Mouse (Mus musculus) hindbrain, postnatal 0 days (tissue): ENCODE data around the gene Gm13290. TPM values are rescaled to one million over a fixed set of nuclear protein-coding genes. Genes with fewer than 3 reads are reported as not detected.
A peak's percentile ranks its signal among the peaks of the same experiment; 100 is the strongest.

ENCODE experiments used
- ATAC-seq: fragments of 200-750 bp; cut with Nextera tagmentation; 2 replicates; pipeline ENCODE4 v1.8.0; 2017; ENCODE audit warnings: mild to moderate bottlenecking, moderate TSS enrichment, moderate library complexity
- DNase-seq: peaks from one replicate; pipeline ENCODE4 v3.0.0-alpha.2; 2015; ENCODE audit warnings: low spot score
- H3K27ac ChIP-seq: fragments of 300-500 bp; sonication (generic); 2 replicates; pipeline ENCODE4 v1.5.1; 2014; ENCODE audit warnings: mild to moderate bottlenecking
- H3K27me3 ChIP-seq: fragments of 300-500 bp; sonication (generic); 2 replicates; pipeline ENCODE4 v1.6.1; 2014; ENCODE audit warnings: low read length, mixed read lengths; ENCODE audit not compliant: insufficient read depth
- H3K36me3 ChIP-seq: fragments of 300-500 bp; sonication (generic); 2 replicates; pipeline ENCODE4 v1.6.1; 2014; ENCODE audit warnings: low read length, mixed read lengths; ENCODE audit not compliant: insufficient read depth
- H3K4me1 ChIP-seq: fragments of 300-500 bp; sonication (generic); 2 replicates; pipeline ENCODE4 v1.6.1; 2014; ENCODE audit warnings: antibody characterized with exemption, low read length, mixed read lengths; ENCODE audit not compliant: insufficient read depth
- H3K4me2 ChIP-seq: fragments of 300-500 bp; sonication (generic); 2 replicates; pipeline ENCODE4 v1.6.1; 2014; ENCODE audit warnings: low read depth, mild to moderate bottlenecking, low read length, moderate library complexity, mixed read lengths
- H3K4me3 ChIP-seq: fragments of 300-500 bp; sonication (generic); 2 replicates; pipeline ENCODE4 v1.5.1; 2014; ENCODE audit warnings: low read length
- H3K9ac ChIP-seq: fragments of 300-500 bp; sonication (generic); replicated peaks from 2 replicates; pipeline ENCODE4 v1.6.1; 2014; ENCODE audit warnings: mild to moderate bottlenecking, low read length, moderate library complexity, mixed read lengths
- H3K9me3 ChIP-seq: fragments of 300-500 bp; sonication (generic); 2 replicates; pipeline ENCODE4 v1.6.1; 2016; ENCODE audit warnings: low read length, mixed read lengths
- CTCF ChIP-seq: IDR thresholded peaks from 2 replicates; pipeline ENCODE4 v1.5.1; 2016; ENCODE audit warnings: antibody characterized with exemption, control low read depth, low read depth
- WGBS: fragments of 180-500 bp; shearing (Covaris S2); extraction: QIAGEN DNeasy Blood & Tissue Kit; methylation state at CpG from one replicate; pipeline ENCODE4 v1.1.7; 2014; 5-methylcytosine and 5-hydroxymethylcytosine counted together
- polyA plus RNA-seq: library from polyadenylated mRNA; unstranded; fragments of >200 nt; fragmentation: Nextera tagmentation; extraction: Ambion mirVana; gene quantifications from 2 replicates; pipeline ENCODE4 v1.2.1, GENCODE M21; 2015
- total RNA-seq: library from RNA; depleted of rRNA; stranded (reverse); fragments of >200 nt; gene quantifications from 2 replicates; pipeline ENCODE4 v1.2.3, GENCODE M21; 2014; rRNA removed

Gm13290 gene
- total and polyA plus RNA-seq, 2 experiments from 2014 or later, result not detected

DNA sequence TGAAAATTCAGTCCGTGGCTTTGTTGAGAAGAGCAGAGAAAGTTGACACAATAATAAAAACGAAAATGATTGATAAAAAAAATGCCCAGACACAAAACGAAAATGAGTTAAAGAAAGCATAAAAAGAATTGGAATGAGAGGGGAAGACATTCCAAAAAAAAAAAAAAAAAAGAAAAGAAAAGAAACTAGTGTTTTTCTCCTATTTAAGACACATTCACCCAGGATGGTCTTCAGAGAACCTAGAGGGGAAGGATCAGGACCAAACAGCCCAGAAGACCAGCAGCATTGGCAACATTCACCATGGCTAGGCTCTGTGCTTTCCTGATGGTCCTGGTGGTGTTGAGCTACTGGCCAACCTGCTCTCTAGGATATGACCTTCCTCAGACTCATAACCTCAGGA is 42.3 kb downstream of the Gm13290 start, which contains the start of gene Ifna7:
TSS of gene Ifna7 (plus strand) at position 301 of the 400 bp plus-strand sequence.
- Histone ChIP-seq H3K27me3 (no peaks in the 10 kb centered on the region), H3K27ac (no peak within 1 kb of the TSS), H3K4me2 (no peak within 1 kb of the TSS), H3K4me3 (no peak within 1 kb of the TSS), H3K36me3 (no peaks in the 10 kb centered on the region), H3K9ac (no peak within 1 kb of the TSS), H3K4me1 (no peaks in the 10 kb centered on the region), H3K9me3 (no peaks in the 10 kb centered on the region)
- no peak for TF ChIP-seq CTCF
- DNase-seq (no peak), ATAC-seq (no peak)
- 67% methylated on average over 3 of the region's 3 CpGs for WGBS

GRCm38 (mm10) chr4:88819659-88820058 is 46.0 kb downstream of the Gm13290 start, which contains the start of gene Ifna11:
Ifna11 (plus strand) TSS chr4:88819959.
- Histone ChIP-seq H3K9me3 (no peaks in the 10 kb centered on the region), H3K36me3 (no peaks in the 10 kb centered on the region), H3K9ac (no peak within 1 kb of the TSS), H3K4me1 (no peaks in the 10 kb centered on the region), H3K27me3 (no peaks in the 10 kb centered on the region), H3K4me2 (no peak within 1 kb of the TSS), H3K27ac (no peak within 1 kb of the TSS), H3K4me3 (no peak within 1 kb of the TSS)
- no peak for TF ChIP-seq CTCF
- 89% methylated on average over 1 of the region's 1 CpGs for WGBS
- no peak for ATAC-seq
- DNase-seq, result no peak

DNA sequence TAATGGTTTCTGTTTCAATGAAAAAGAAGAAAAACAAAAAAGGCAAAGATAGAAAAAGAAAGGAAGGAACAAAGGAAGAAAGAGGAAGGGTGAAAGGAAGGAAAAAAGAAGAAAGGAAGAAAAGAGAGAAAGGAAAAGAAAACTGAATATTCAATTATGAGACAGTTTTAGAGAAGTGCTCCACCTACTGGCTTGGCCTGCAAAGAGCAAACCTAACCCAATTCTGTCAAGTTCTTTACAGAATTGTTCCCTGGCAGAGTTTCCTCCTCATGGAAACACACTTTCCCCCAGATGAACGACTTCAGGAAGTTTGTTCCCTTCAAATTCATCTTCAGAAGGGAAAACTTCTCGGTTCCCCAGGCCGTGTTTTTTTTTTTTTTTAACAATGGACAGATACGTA is 49.4 kb downstream of the Gm13290 start:
- TF ChIP-seq CTCF, result peak; percentile 67
- H3K4me2 ChIP-seq, result no peak overlapping the region
- DNase-seq (peak; percentile 53), ATAC-seq (no peak)
- H3K9ac ChIP-seq, result no peak overlapping the region
- no peak overlapping the region for H3K27ac ChIP-seq
- no peaks in the 10 kb centered on the region for H3K9me3 ChIP-seq
- no peaks in the 10 kb centered on the region for H3K27me3 ChIP-seq
- H3K4me1 ChIP-seq, result no peaks in the 10 kb centered on the region
- 21% methylated on average over 4 of the region's 4 CpGs for WGBS
- H3K36me3 ChIP-seq, result no peaks in the 10 kb centered on the region
- no peak overlapping the region for H3K4me3 ChIP-seq

Other genes with a start within 250 kb of the Gm13290 start
Only the 30 nearest of the 31 such genes appear.
- gene Ifna14, start 202.0 kb upstream of the Gm13290 start, total RNA-seq, result not detected in 2 replicates
- not detected in 2 replicates for gene Ifna14, start 202.0 kb upstream of the Gm13290 start, polyA plus RNA-seq
- not detected in 2 replicates for gene Ifna9, start 181.4 kb upstream of the Gm13290 start, total RNA-seq
- gene Ifna9, start 181.4 kb upstream of the Gm13290 start, polyA plus RNA-seq, result not detected in 2 replicates
- not detected in 2 replicates for gene Ifna12, start 170.5 kb upstream of the Gm13290 start, total RNA-seq
- not detected in 2 replicates for gene Ifna12, start 170.5 kb upstream of the Gm13290 start, polyA plus RNA-seq
- not detected in 2 replicates for gene C87499, start 139.4 kb upstream of the Gm13290 start, total RNA-seq
- not detected in 2 replicates for gene C87499, start 139.4 kb upstream of the Gm13290 start, polyA plus RNA-seq
- not detected in 2 replicates for gene Ifna13, start 129.4 kb upstream of the Gm13290 start, total RNA-seq
- not detected in 2 replicates for gene Ifna13, start 129.4 kb upstream of the Gm13290 start, polyA plus RNA-seq
- gene Ifna16, start 96.9 kb upstream of the Gm13290 start, total RNA-seq, result not detected in 2 replicates
- gene Ifna16, start 96.9 kb upstream of the Gm13290 start, polyA plus RNA-seq, result not detected in 2 replicates
- gene Ifna2, start 89.9 kb upstream of the Gm13290 start, total RNA-seq, result not detected in 2 replicates
- not detected in 2 replicates for gene Ifna2, start 89.9 kb upstream of the Gm13290 start, polyA plus RNA-seq
- gene Ifnab, start 82.5 kb upstream of the Gm13290 start, total RNA-seq, result not detected in 2 replicates
- not detected in 2 replicates for gene Ifnab, start 82.5 kb upstream of the Gm13290 start, polyA plus RNA-seq
- 0.18 and 2.2 TPM in 2 replicates for gene Gm26566, start 52.0 kb upstream of the Gm13290 start, total RNA-seq
- gene Gm26566, start 52.0 kb upstream of the Gm13290 start, polyA plus RNA-seq, result 1.4 and 1.5 TPM in 2 replicates
- gene Klhl9, start 51.4 kb upstream of the Gm13290 start, total RNA-seq, result 140 TPM in 2 replicates
- gene Klhl9, start 51.4 kb upstream of the Gm13290 start, polyA plus RNA-seq, result 73.1 and 78.8 TPM in 2 replicates
- not detected in 2 replicates for gene Gm13271, start 19.0 kb upstream of the Gm13290 start, total RNA-seq
- not detected in 2 replicates for gene Gm13271, start 19.0 kb upstream of the Gm13290 start, polyA plus RNA-seq
- not detected in 2 replicates for gene Gm13283, start 13.7 kb upstream of the Gm13290 start, total RNA-seq
- not detected in 2 replicates for gene Gm13283, start 13.7 kb upstream of the Gm13290 start, polyA plus RNA-seq
- gene Gm13289, start 3.1 kb downstream of the Gm13290 start, total RNA-seq, result not detected in 2 replicates
- not detected in 2 replicates for gene Gm13289, start 3.1 kb downstream of the Gm13290 start, polyA plus RNA-seq
- gene Gm13272, start 6.0 kb downstream of the Gm13290 start, total RNA-seq, result not detected in 2 replicates
- gene Gm13272, start 6.0 kb downstream of the Gm13290 start, polyA plus RNA-seq, result not detected in 2 replicates
- gene Ifnz, start 8.3 kb downstream of the Gm13290 start, total RNA-seq, result not detected in 2 replicates
- not detected in 2 replicates for gene Ifnz, start 8.3 kb downstream of the Gm13290 start, polyA plus RNA-seq
- not detected in 2 replicates for gene Gm13276, start 11.9 kb downstream of the Gm13290 start, total RNA-seq
- not detected in 2 replicates for gene Gm13276, start 11.9 kb downstream of the Gm13290 start, polyA plus RNA-seq
- not detected in 2 replicates for gene Gm13277, start 14.8 kb downstream of the Gm13290 start, total RNA-seq
- gene Gm13277, start 14.8 kb downstream of the Gm13290 start, polyA plus RNA-seq, result not detected in 2 replicates
- not detected in 2 replicates for gene Gm13278, start 17.7 kb downstream of the Gm13290 start, total RNA-seq
- not detected in 2 replicates for gene Gm13278, start 17.7 kb downstream of the Gm13290 start, polyA plus RNA-seq
- not detected in 2 replicates for gene Gm13275, start 20.7 kb downstream of the Gm13290 start, total RNA-seq
- not detected in 2 replicates for gene Gm13275, start 20.7 kb downstream of the Gm13290 start, polyA plus RNA-seq
- not detected in 2 replicates for gene Gm13279, start 23.6 kb downstream of the Gm13290 start, total RNA-seq
- gene Gm13279, start 23.6 kb downstream of the Gm13290 start, polyA plus RNA-seq, result not detected in 2 replicates
- gene Gm13285, start 25.8 kb downstream of the Gm13290 start, total RNA-seq, result not detected in 2 replicates
- 0.14 TPM in 1 of 2 replicates, not detected in the other for gene Gm13285, start 25.8 kb downstream of the Gm13290 start, polyA plus RNA-seq
- not detected in 2 replicates for gene Gm13287, start 29.4 kb downstream of the Gm13290 start, total RNA-seq
- gene Gm13287, start 29.4 kb downstream of the Gm13290 start, polyA plus RNA-seq, result not detected in 2 replicates
- gene Gm13288, start 31.7 kb downstream of the Gm13290 start, total RNA-seq, result not detected in 2 replicates
- not detected in 2 replicates for gene Gm13288, start 31.7 kb downstream of the Gm13290 start, polyA plus RNA-seq
- not detected in 2 replicates for gene Ifna7, start 42.4 kb downstream of the Gm13290 start, total RNA-seq
- gene Ifna7, start 42.4 kb downstream of the Gm13290 start, polyA plus RNA-seq, result not detected in 2 replicates
- gene Ifna11, start 46.1 kb downstream of the Gm13290 start, total RNA-seq, result not detected in 2 replicates
- gene Ifna11, start 46.1 kb downstream of the Gm13290 start, polyA plus RNA-seq, result not detected in 2 replicates
- not detected in 2 replicates for gene Ifna6, start 53.6 kb downstream of the Gm13290 start, total RNA-seq
- not detected in 2 replicates for gene Ifna6, start 53.6 kb downstream of the Gm13290 start, polyA plus RNA-seq
- not detected in 2 replicates for gene Ifna5, start 61.7 kb downstream of the Gm13290 start, total RNA-seq
- gene Ifna5, start 61.7 kb downstream of the Gm13290 start, polyA plus RNA-seq, result not detected in 2 replicates
- not detected in 2 replicates for gene Ifna4, start 68.0 kb downstream of the Gm13290 start, total RNA-seq
- not detected in 2 replicates for gene Ifna4, start 68.0 kb downstream of the Gm13290 start, polyA plus RNA-seq
- gene Ifna1, start 76.3 kb downstream of the Gm13290 start, total RNA-seq, result not detected in 2 replicates
- not detected in 2 replicates for gene Ifna1, start 76.3 kb downstream of the Gm13290 start, polyA plus RNA-seq
- not detected in 2 replicates for gene Ifne, start 106.4 kb downstream of the Gm13290 start, total RNA-seq
- gene Ifne, start 106.4 kb downstream of the Gm13290 start, polyA plus RNA-seq, result not detected in 2 replicates